Mouse (Mus musculus): ENCODE data around the gene Adnp. TPM values are rescaled to one million over a fixed set of nuclear protein-coding genes. Genes with fewer than 3 reads are reported as not detected.

The Adnp gene
- polyA plus RNA-seq (2012; rRNA removed): 6.6 and 7.5 TPM in 2 replicates
- 0.51 and 1.6 TPM in 2 replicates for polyA plus RNA-seq (2014; fragmentation: Nextera tagmentation; extraction: Ambion mirVana)

GRCm38 (mm10) chr2:168206725-168207644, at the start of gene Adnp:
Adnp (minus strand) TSS chr2:168207112.
- ATAC-seq (ENCODE audit: insufficient read depth): peak; percentile 87

GRCm38 (mm10) chr2:168256506-168256905, 49.6 kb upstream of the Adnp start:
- no peak for ATAC-seq (ENCODE audit: insufficient read depth)
- 64% methylated on average over 3 of the region's 3 CpGs for WGBS (ENCODE audit: insufficient replicate concordance)
- Histone ChIP-seq H3K27me3 (ENCODE audit: control insufficient read depth, insufficient read depth, low read length) (no peaks in the 10 kb centered on the region; the same call in 1 of the 2 replicates), H3K9ac (replicated peaks) (no peak overlapping the region), H3K9me3 (ENCODE audit: control insufficient read depth, low read length) (no peaks in the 10 kb centered on the region), H3K36me3 (replicated peaks; ENCODE audit: control insufficient read depth, insufficient read depth, low read depth) (no peaks in the 10 kb centered on the region), H3K4me2 (ENCODE audit: low read depth) (no peak overlapping the region), H3K27ac (no peak overlapping the region), H3K4me1 (replicated peaks; ENCODE audit: control insufficient read depth in 2 of 2, insufficient read depth in 2 of 2, low read length in 1 of 2) (no peaks in the 10 kb centered on the region), H3K4me3 (ENCODE audit: insufficient read depth in 1 of 2, low read depth in 2 of 2, low read length in 2 of 2) (no peak overlapping the region)
- TF ChIP-seq CTCF (IDR thresholded peaks at IDR 0.05; ENCODE audit: low read depth) (no peak), EP300 (IDR thresholded peaks at IDR 0.05; ENCODE audit: low read depth) (no peak)
- DNase-seq (ENCODE audit: low read depth in 3 of 3, low spot score in 3 of 3): no peak

More at GRCm38 (mm10) chr2:168206725-168207644, at the start of gene Adnp:
- peak within 1 kb of the TSS; percentile 96 for H3K9ac ChIP-seq (replicated peaks)
- peak within 1 kb of the TSS; percentile 84 for H3K27ac ChIP-seq
- peak within 1 kb of the TSS; percentile 93 for H3K4me2 ChIP-seq (ENCODE audit: low read depth)
- peak; percentile 84 to 90 (median 90) for DNase-seq (ENCODE audit: low read depth in 3 of 3, low spot score in 3 of 3)
- TF ChIP-seq EP300 (IDR thresholded peaks at IDR 0.05; ENCODE audit: low read depth) (peak; percentile 76), CTCF (IDR thresholded peaks at IDR 0.05; ENCODE audit: low read depth) (peak; percentile 92)
- peaks cover 4 to 19% of the 10 kb centered on the region in 2 experiments for H3K4me1 ChIP-seq (replicated peaks; ENCODE audit: control insufficient read depth in 2 of 2, insufficient read depth in 2 of 2, low read length in 1 of 2)
- H3K27me3 ChIP-seq (ENCODE audit: control insufficient read depth, insufficient read depth, low read length): no peaks in the 10 kb centered on the region
- no peaks in the 10 kb centered on the region for H3K9me3 ChIP-seq (ENCODE audit: control insufficient read depth, low read length)
- under 1% methylated on average over 59 of the region's 89 CpGs for WGBS (ENCODE audit: insufficient replicate concordance)
- H3K36me3 ChIP-seq (replicated peaks; ENCODE audit: control insufficient read depth, insufficient read depth, low read depth): peaks cover 31% of the 10 kb centered on the region
- H3K4me3 ChIP-seq (ENCODE audit: insufficient read depth in 1 of 2, low read depth in 2 of 2, low read length in 2 of 2): peak within 1 kb of the TSS; percentile 77 to 98

GRCm38 (mm10) chr2:168253822-168254221, 46.9 kb upstream of the Adnp start:
- no peak overlapping the region for H3K4me2 ChIP-seq (ENCODE audit: low read depth)
- no peaks in the 10 kb centered on the region for H3K9me3 ChIP-seq (ENCODE audit: control insufficient read depth, low read length)
- WGBS (ENCODE audit: insufficient replicate concordance): 22% methylated on average over 7 of the region's 7 CpGs
- H3K4me3 ChIP-seq (ENCODE audit: insufficient read depth in 1 of 2, low read depth in 2 of 2, low read length in 2 of 2): no peak overlapping the region
- ATAC-seq (ENCODE audit: insufficient read depth) (no peak), DNase-seq (ENCODE audit: low read depth in 3 of 3, low spot score in 3 of 3) (no peak)
- H3K36me3 ChIP-seq (replicated peaks; ENCODE audit: control insufficient read depth, insufficient read depth, low read depth): no peaks in the 10 kb centered on the region
- H3K9ac ChIP-seq (replicated peaks): no peak overlapping the region
- H3K27me3 ChIP-seq (ENCODE audit: control insufficient read depth, insufficient read depth, low read length): no peaks in the 10 kb centered on the region
- no peak overlapping the region for H3K27ac ChIP-seq
- TF ChIP-seq CTCF (IDR thresholded peaks at IDR 0.05; ENCODE audit: low read depth): no peak
- no peak for TF ChIP-seq EP300 (IDR thresholded peaks at IDR 0.05; ENCODE audit: low read depth)
- no peaks in the 10 kb centered on the region for H3K4me1 ChIP-seq (replicated peaks; ENCODE audit: control insufficient read depth in 2 of 2, insufficient read depth in 2 of 2, low read length in 1 of 2)

- DNase-seq (ENCODE audit: low read depth in 3 of 3, low spot score in 3 of 3): no peak
- H3K27ac ChIP-seq: no peak overlapping the region
- no peaks in the 10 kb centered on the region for H3K27me3 ChIP-seq (ENCODE audit: control insufficient read depth, insufficient read depth, low read length)
- no peaks in the 10 kb centered on the region for H3K4me1 ChIP-seq (replicated peaks; ENCODE audit: control insufficient read depth in 2 of 2, insufficient read depth in 2 of 2, low read length in 1 of 2)
- no peak overlapping the region for H3K9ac ChIP-seq (replicated peaks)
- H3K4me3 ChIP-seq (ENCODE audit: insufficient read depth in 1 of 2, low read depth in 2 of 2, low read length in 2 of 2): no peak overlapping the region
- H3K4me2 ChIP-seq (ENCODE audit: low read depth): no peak overlapping the region; the same call in 1 of the 2 replicates
- no peaks in the 10 kb centered on the region for H3K36me3 ChIP-seq (replicated peaks; ENCODE audit: control insufficient read depth, insufficient read depth, low read depth)
- peak; percentile 15; the same call in 1 of the 2 replicates for ATAC-seq (ENCODE audit: insufficient read depth)
- 11% methylated on average over 16 of the region's 16 CpGs for WGBS (ENCODE audit: insufficient replicate concordance)
- no peaks in the 10 kb centered on the region for H3K9me3 ChIP-seq (ENCODE audit: control insufficient read depth, low read length)
- TF ChIP-seq EP300 (IDR thresholded peaks at IDR 0.05; ENCODE audit: low read depth) (no peak), CTCF (IDR thresholded peaks at IDR 0.05; ENCODE audit: low read depth) (peak; percentile 75)
Measured at GRCm38 (mm10) chr2:168252639-168253292, 45.9 kb upstream of the Adnp start.

- 14% methylated on average over 8 of the region's 8 CpGs for WGBS (ENCODE audit: insufficient replicate concordance)
- H3K9ac ChIP-seq (replicated peaks): no peak overlapping the region
- H3K4me1 ChIP-seq (replicated peaks; ENCODE audit: control insufficient read depth in 2 of 2, insufficient read depth in 2 of 2, low read length in 1 of 2): no peaks in the 10 kb centered on the region
- no peaks in the 10 kb centered on the region for H3K36me3 ChIP-seq (replicated peaks; ENCODE audit: control insufficient read depth, insufficient read depth, low read depth)
- peak; percentile 94 for TF ChIP-seq CTCF (IDR thresholded peaks at IDR 0.05; ENCODE audit: low read depth)
- TF ChIP-seq EP300 (IDR thresholded peaks at IDR 0.05; ENCODE audit: low read depth): no peak
- no peak overlapping the region for H3K4me3 ChIP-seq (ENCODE audit: insufficient read depth in 1 of 2, low read depth in 2 of 2, low read length in 2 of 2)
- no peak overlapping the region for H3K4me2 ChIP-seq (ENCODE audit: low read depth)
- DNase-seq (ENCODE audit: low read depth in 3 of 3, low spot score in 3 of 3): peak; percentile 62 to 66 (median 63)
- H3K27me3 ChIP-seq (ENCODE audit: control insufficient read depth, insufficient read depth, low read length): no peaks in the 10 kb centered on the region
- H3K9me3 ChIP-seq (ENCODE audit: control insufficient read depth, low read length): no peaks in the 10 kb centered on the region
- ATAC-seq (ENCODE audit: insufficient read depth): no peak
- no peak overlapping the region for H3K27ac ChIP-seq
Measured at GRCm38 (mm10) chr2:168250270-168250669, 43.4 kb upstream of the Adnp start.
